7 mouse cellular contexts compared by ENCODE assay signal in genomic region chr14:45495810-45496209, GRCm38 (mm10). TPM values are rescaled to one million over a fixed set of nuclear protein-coding genes. Genes with fewer than 3 reads are reported as not detected.
A peak's percentile ranks its signal among the peaks of the same experiment; 100 is the strongest.
DNase-seq lines count a peak whose midpoint lies in the region; TF ChIP-seq lines count a peak whose summit lies in the region.
"Not testable (repeated sequence)": the region's sequence is repeated elsewhere in the genome, so short reads cannot be mapped to it uniquely, and the experiment has no call there.
"Had no signal": no experiment of that assay in that cellular context is flagged by ENCODE, and none has a peak within 500 bp of the region (broad histone marks: within the 10 kb centered on the region; RNA-seq: fewer than 3 reads in every experiment).

No protein-coding gene starts in this region.

- TF ChIP-seq CTCF in liver, adult 2 months (IDR thresholded peaks at IDR 0.05; ENCODE audit: low read depth, low read length) = not testable (repeated sequence)

- not testable (repeated sequence) for H3K9ac ChIP-seq in liver, adult 2 months (ENCODE audit: low read depth, low read length)

- peaks cover 12% of the 10 kb centered on the region for H3K36me3 ChIP-seq in liver, adult 2 months (ENCODE audit: control insufficient read depth, insufficient read depth, low read length)

- DNase-seq in R1 (ENCODE audit: low read depth, low spot score) = peak; percentile 73
- DNase-seq in heart, adult 11 months = peak; percentile 54
- peak; percentile 74 for DNase-seq in liver, adult 2 months (ENCODE audit: extremely low read depth, low read depth, low spot score)

- not testable (repeated sequence) for TF ChIP-seq POLR2A in liver, adult 2 months (IDR thresholded peaks at IDR 0.05; ENCODE audit: extremely low read depth, insufficient read depth, low read length)

- not testable (repeated sequence) for H3K4me3 ChIP-seq in liver, adult 2 months (ENCODE audit: insufficient read depth, low read depth, low read length)

- peaks cover 48% of the 10 kb centered on the region for H3K79me2 ChIP-seq in liver, adult 2 months (ENCODE audit: control insufficient read depth, insufficient read depth, low read length)

- WGBS in liver, adult 2 months = 66% methylated on average over 14 of the region's 14 CpGs

- H3K4me1 ChIP-seq in liver, adult 2 months (ENCODE audit: control insufficient read depth, insufficient read depth, low read length) = not testable (repeated sequence)

- H3K27me3 ChIP-seq in liver, adult 2 months (ENCODE audit: control insufficient read depth, insufficient read depth, low read length) = not testable (repeated sequence)

- peak overlapping the region; percentile 28; the same call in 1 of the 2 replicates for H3K27ac ChIP-seq in liver, adult 2 months (replicated peaks; ENCODE audit: insufficient read depth, low read depth, low read length)

RNA-seq across cellular contexts. Expression of gene Fermt2, which starts 34.1 kb away (rescaled TPM):
- 95.1 and 104 TPM in 2 replicates for total RNA-seq in liver, adult 2 months (2014; rRNA removed)
- 37.4 and 49.7 TPM in 2 replicates for polyA plus RNA-seq in liver, adult 2 months (2012; rRNA removed)
- total RNA-seq: CH12.LX, MEL had no signal
- polyA plus RNA-seq: CD4-positive, CD25-positive, alpha-beta regulatory T cell, adult 4 months; G1E had no signal
